Mouse (Mus musculus) embryonic facial prominence, embryonic 12.5 days (tissue): ENCODE results near the gene Sphk1. TPM values are rescaled to one million over a fixed set of nuclear protein-coding genes. Genes with fewer than 3 reads are reported as not detected.

Source experiments
- ATAC-seq: fragments of 200-750 bp; cut with Nextera tagmentation; 2 replicates; pipeline ENCODE4 v1.8.0; 2017; ENCODE audit not compliant: insufficient number of reproducible peaks, insufficient read depth, low FRiP score, low TSS enrichment
- H3K27ac ChIP-seq: fragments of 300-500 bp; sonication (generic); 2 replicates; pipeline ENCODE4 v1.5.1; 2016; ENCODE audit warnings: mild to moderate bottlenecking
- H3K27me3 ChIP-seq: fragments of 300-500 bp; sonication (generic); 2 replicates; pipeline ENCODE4 v1.6.1; 2016; ENCODE audit warnings: mild to moderate bottlenecking, moderate library complexity
- H3K36me3 ChIP-seq: fragments of 300-500 bp; sonication (generic); 2 replicates; pipeline ENCODE4 v1.6.1; 2016; ENCODE audit warnings: mild to moderate bottlenecking
- H3K4me1 ChIP-seq: fragments of 300-500 bp; sonication (generic); 2 replicates; pipeline ENCODE4 v1.6.1; 2016
- H3K4me2 ChIP-seq: fragments of 300-500 bp; sonication (generic); replicated peaks from 2 replicates; pipeline ENCODE4 v1.6.1; 2016; ENCODE audit warnings: mild to moderate bottlenecking, moderate library complexity
- H3K4me3 ChIP-seq: fragments of 300-500 bp; sonication (generic); 2 replicates; pipeline ENCODE4 v1.5.1; 2016; ENCODE audit warnings: mild to moderate bottlenecking
- H3K9ac ChIP-seq: fragments of 300-500 bp; sonication (generic); 2 replicates; pipeline ENCODE4 v1.6.1; 2016; ENCODE audit warnings: mild to moderate bottlenecking, moderate library complexity
- H3K9me3 ChIP-seq: fragments of 300-500 bp; sonication (generic); 2 replicates; pipeline ENCODE4 v1.6.1; 2016; ENCODE audit warnings: mild to moderate bottlenecking, moderate library complexity
- WGBS: fragments of 180-500 bp; shearing (Covaris S2); methylation state at CpG from one replicate; pipeline ENCODE4 v1.1.7; 2016; 5-methylcytosine and 5-hydroxymethylcytosine counted together
- polyA plus RNA-seq: library from polyadenylated mRNA; unstranded; fragments of >200 nt; fragmentation: Nextera tagmentation; extraction: Ambion mirVana; gene quantifications from 2 replicates; pipeline ENCODE4 v1.2.1, GENCODE M21; 2016

Gene Sphk1
- polyA plus RNA-seq, 1 experiment from 2014 or later = 6.9 TPM

DNA sequence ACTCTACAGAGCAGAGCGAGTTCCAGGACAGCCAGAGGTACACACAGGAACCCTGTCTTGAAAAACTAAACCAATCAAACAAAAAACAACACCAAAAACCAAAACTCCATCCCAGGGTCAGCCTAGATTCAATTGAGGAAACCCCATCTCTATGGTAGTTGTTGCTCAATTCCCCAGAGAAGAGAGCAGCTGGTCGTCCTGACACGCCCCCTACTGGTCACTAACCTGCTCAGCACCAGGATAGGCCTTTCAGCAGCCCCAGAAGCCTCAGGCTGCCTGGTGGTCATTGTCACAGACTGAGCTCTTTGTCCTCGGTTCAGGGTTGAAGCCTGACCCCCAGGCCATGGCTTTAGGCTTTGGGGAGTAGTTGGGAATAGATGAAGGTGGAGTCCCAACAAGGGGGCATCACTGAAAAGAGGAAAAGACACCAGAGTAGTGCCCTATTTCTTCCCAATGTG lies 36.9 kb upstream of the Sphk1 start, which contains the start of gene Prpsap1:
Gene Prpsap1 (minus strand): TSS at position 408 of the 458 bp plus-strand sequence.
- Histone ChIP-seq H3K36me3 (no peaks in the 10 kb centered on the region), H3K4me1 (peaks cover 7% of the 10 kb centered on the region), H3K9ac (no peak within 1 kb of the TSS), H3K27ac (no peak within 1 kb of the TSS), H3K27me3 (no peaks in the 10 kb centered on the region), H3K4me2 (no peak within 1 kb of the TSS), H3K4me3 (no peak within 1 kb of the TSS), H3K9me3 (no peaks in the 10 kb centered on the region)
- ATAC-seq = no peak
- 26% methylated on average over 4 of the region's 4 CpGs for WGBS

DNA sequence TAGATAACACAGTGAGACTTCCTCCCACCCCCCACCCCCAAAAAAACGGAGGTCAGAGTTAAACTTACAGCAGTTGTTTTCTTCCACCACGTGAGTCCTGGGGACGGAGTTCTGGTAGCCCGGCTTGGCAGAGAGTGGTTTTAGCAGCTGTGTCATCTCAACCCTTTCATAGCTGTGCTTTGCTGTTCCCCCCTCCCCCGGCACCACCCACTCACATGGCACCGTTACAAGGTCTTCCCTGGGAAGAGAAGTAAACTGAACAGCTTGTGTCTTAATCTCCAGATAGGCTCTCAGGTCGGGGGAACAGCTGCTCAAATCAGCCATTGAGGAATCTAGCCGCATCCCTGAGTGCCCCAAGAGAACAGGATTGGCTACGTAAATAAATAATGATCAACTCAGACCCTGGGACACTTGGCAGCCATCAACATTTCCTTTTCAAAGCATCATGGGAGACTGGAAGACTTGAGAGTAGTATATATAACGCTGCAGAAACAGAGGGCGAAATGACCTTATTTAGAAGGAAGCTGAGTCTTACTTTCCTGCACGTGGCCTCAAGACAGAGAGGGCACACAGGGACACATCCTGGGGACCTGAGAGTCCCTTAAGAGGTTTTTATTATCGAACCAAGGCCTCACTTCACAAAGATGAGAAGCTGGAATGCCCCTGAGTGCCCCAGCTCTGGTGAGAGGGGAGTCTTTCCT lies 36.1 kb upstream of the Sphk1 start:
- H3K9ac ChIP-seq = no peak overlapping the region
- H3K27me3 ChIP-seq = no peaks in the 10 kb centered on the region
- WGBS = 63% methylated on average over 13 of the region's 13 CpGs
- H3K27ac ChIP-seq = no peak overlapping the region
- H3K4me3 ChIP-seq = no peak overlapping the region
- H3K9me3 ChIP-seq = no peaks in the 10 kb centered on the region
- no peak overlapping the region for H3K4me2 ChIP-seq
- peaks cover 3% of the 10 kb centered on the region; the same call in 1 of the 2 replicates for H3K4me1 ChIP-seq
- ATAC-seq = no peak
- H3K36me3 ChIP-seq = no peaks in the 10 kb centered on the region

DNA sequence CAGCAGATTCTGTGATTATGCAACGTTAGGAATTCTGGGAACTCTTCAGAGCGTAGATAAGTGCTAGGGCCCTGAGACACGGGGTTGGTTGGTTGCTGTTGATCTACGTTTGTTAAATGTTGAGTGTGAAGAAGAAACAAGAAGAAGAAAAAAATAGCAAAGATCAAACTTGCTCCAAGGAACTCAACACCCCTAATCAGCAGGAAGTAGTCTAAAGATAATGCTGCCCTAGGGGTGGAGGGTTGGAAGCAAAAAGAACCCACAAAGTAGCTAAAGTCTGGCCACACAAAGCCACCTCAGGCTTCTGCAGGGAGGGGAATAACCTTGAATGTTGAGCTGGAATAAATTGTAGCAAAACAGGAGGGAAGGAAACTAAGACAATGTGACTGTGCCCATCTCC lies 33.4 kb upstream of the Sphk1 start:
- Histone ChIP-seq H3K27me3 (no peaks in the 10 kb centered on the region), H3K36me3 (no peaks in the 10 kb centered on the region), H3K4me2 (no peak overlapping the region), H3K9me3 (no peaks in the 10 kb centered on the region), H3K9ac (no peak overlapping the region), H3K4me3 (no peak overlapping the region), H3K4me1 (no peaks in the 10 kb centered on the region), H3K27ac (no peak overlapping the region)
- no peak for ATAC-seq
- WGBS = 80% methylated on average over 4 of the region's 4 CpGs

DNA sequence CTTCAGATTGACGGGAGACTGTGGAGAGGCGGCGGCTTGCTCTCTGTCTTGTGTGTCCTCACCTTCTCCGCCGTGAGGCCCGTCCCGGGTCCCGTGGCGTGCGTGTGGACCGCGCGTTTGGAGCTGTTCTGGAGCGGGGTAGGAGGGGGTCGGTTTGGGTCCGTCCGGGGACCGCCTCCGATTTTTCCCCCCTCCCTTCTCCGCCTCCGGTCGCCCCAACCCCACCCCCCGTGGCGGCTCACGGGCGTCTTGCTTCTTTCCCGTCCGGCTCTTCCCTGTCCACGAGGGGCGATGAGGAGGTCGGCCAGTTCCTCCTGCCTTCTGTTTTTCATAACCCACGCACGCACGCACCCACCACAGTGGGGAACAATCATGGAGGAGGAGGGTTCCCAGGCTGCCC lies 32.1 kb upstream of the Sphk1 start:
- ATAC-seq = no peak
- Histone ChIP-seq H3K4me3 (peak overlapping the region; percentile 27), H3K9me3 (no peaks in the 10 kb centered on the region), H3K9ac (peak overlapping the region; percentile 40; the same call in 1 of the 2 replicates), H3K36me3 (no peaks in the 10 kb centered on the region), H3K27ac (no peak overlapping the region), H3K4me2 (peak overlapping the region; percentile 53), H3K27me3 (no peaks in the 10 kb centered on the region), H3K4me1 (no peaks in the 10 kb centered on the region)
- WGBS = 35% methylated on average over 34 of the region's 34 CpGs

DNA sequence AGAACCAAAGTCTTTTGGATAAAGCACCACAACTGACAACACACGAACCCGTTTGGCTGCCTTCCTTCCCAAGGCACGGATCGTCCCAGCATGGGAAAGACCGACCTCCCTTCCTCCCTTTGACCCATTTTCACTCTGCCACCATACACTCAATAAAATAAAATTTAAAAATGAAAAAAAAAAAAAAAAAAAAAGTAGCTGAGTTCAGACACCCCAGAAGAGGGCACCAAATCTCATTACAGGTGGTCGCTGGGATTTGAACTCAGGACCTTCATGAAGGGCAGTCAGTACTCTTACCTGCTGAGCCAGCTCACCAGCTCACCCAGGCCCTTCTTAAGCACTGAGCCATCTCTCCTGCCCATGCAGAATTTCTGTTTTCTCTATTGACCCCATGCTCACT lies 31.7 kb upstream of the Sphk1 start:
- Histone ChIP-seq H3K27ac (no peak overlapping the region), H3K36me3 (no peaks in the 10 kb centered on the region), H3K27me3 (no peaks in the 10 kb centered on the region), H3K9ac (no peak overlapping the region), H3K4me2 (peak overlapping the region; percentile 53), H3K4me3 (no peak overlapping the region), H3K4me1 (no peaks in the 10 kb centered on the region), H3K9me3 (no peaks in the 10 kb centered on the region)
- ATAC-seq = no peak
- 46% methylated on average over 6 of the region's 6 CpGs for WGBS

DNA sequence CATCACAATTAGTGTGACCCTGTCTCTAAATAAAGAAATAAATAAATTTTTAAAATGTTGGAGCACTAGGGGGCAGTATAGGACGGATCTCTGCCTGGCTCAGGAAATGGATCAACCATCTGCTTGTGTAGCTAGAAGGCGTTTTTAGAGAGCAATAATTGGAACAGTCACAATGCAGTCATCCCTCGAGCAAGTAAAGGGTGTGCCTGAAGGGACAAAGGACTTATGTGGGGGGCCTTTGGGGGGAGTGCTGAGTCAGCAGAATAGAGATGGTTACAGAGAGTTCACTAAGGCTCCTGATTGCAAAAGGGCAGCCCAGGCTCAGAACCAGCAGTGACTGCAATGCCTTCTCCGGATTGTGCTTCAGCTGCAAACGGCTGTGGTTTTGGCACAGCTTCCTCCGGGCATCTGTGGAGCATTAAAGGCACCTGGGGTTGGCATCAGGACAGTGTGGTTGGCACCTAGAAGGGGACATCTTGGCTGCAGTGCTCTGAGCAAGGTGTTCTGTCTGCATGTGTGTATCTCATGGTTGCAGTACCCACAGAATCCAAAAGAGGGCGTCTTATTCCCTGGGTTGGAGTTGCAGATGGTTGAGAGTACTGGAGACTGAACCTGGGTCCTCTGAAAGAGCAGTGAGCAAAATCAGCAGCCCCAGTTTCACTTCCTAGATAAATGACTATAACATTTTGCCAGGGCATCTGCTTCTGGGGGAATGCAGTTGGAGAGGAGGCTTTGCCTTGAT lies 29.5 kb upstream of the Sphk1 start:
- Histone ChIP-seq H3K27me3 (no peaks in the 10 kb centered on the region), H3K9ac (no peak overlapping the region), H3K4me2 (no peak overlapping the region), H3K9me3 (no peaks in the 10 kb centered on the region), H3K36me3 (no peaks in the 10 kb centered on the region), H3K4me1 (no peaks in the 10 kb centered on the region), H3K4me3 (no peak overlapping the region), H3K27ac (no peak overlapping the region)
- WGBS = 27% methylated on average over 7 of the region's 7 CpGs
- ATAC-seq = no peak

DNA sequence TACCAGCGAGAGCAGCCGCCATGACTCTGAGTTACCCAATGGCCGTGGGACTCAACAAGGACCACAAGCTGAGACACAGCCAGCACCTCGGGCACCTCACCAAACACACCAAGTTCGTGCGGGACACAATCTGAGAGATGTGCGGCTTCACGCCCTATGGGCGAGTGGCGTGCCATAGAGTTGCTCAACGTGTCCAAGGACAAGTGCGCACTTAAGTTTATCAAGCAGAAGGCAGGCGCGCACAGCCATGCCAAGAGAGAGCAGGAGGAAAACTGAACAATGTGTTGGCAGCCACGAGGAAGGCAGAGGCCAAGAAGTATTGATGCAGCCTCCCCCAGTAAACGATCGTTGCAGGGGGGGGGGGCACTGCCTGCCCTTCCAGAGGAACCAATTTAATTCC lies 26.2 kb upstream of the Sphk1 start:
- ATAC-seq = no peak
- no peak overlapping the region for H3K4me2 ChIP-seq
- WGBS = 93% methylated on average over 17 of the region's 17 CpGs
- no peaks in the 10 kb centered on the region for H3K27me3 ChIP-seq
- no peaks in the 10 kb centered on the region for H3K9me3 ChIP-seq
- H3K36me3 ChIP-seq = no peaks in the 10 kb centered on the region
- H3K4me3 ChIP-seq = no peak overlapping the region
- no peak overlapping the region for H3K27ac ChIP-seq
- H3K9ac ChIP-seq = no peak overlapping the region
- H3K4me1 ChIP-seq = no peaks in the 10 kb centered on the region

DNA sequence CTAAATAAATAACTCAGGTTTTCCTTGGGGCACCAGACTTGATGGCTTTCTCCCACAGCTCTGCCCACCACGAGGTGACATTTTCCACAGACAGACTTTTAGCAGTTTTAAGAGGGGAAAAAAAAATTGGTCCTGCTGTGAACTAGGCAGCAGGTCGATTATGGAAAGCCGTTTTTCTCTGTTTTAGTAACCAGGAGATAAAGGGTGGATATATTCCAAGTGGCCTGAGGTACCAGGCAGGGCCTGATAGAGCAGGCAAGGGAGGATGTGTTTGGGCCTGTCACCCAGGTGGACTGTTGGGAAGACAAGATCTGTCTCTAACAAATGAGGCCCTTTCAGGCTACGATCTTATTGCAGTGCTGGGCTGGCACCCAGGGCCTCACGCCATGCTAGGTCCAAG lies 25.2 kb upstream of the Sphk1 start:
- 77% methylated on average over 5 of the region's 5 CpGs for WGBS
- no peaks in the 10 kb centered on the region for H3K9me3 ChIP-seq
- no peak overlapping the region for H3K27ac ChIP-seq
- H3K4me1 ChIP-seq = no peaks in the 10 kb centered on the region
- no peak overlapping the region for H3K4me2 ChIP-seq
- no peak overlapping the region for H3K9ac ChIP-seq
- H3K27me3 ChIP-seq = no peaks in the 10 kb centered on the region
- ATAC-seq = no peak
- H3K36me3 ChIP-seq = no peaks in the 10 kb centered on the region
- no peak overlapping the region for H3K4me3 ChIP-seq

DNA sequence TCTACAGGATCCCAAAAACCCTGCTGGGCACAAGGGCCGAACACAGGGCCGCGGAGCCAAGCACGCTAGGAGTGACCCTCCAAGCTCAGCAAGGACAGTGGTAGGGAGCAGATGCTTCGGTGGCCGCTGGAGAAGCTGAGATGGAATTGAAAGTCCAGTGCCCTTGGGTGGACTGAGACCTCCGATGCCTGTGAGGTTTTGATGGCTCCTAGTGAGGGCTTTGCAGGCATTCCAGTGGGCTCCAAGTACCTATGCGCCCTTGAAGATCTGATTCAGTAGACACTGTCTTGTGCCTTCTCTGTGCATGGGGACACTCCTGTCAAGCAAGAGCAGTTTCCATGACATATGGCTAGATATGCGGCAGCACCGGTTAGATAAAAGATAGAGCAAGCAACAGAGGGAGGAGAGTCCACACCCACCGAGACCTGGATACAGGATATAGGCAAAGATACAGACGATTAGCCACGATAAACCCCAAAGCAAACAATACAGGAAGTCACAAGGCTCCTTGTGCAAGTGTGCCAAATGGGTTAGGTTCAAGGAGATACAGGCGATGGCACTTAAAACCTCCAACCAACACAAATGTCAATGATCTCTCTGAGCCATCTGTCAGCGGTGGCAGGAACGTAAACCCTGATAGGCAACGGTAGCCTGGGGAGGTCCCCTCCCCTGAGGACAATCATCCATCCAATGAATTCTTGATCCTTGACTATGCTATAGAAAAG lies 24.4 kb upstream of the Sphk1 start:
- Histone ChIP-seq H3K4me1 (no peaks in the 10 kb centered on the region), H3K9me3 (no peaks in the 10 kb centered on the region), H3K36me3 (no peaks in the 10 kb centered on the region), H3K4me3 (no peak overlapping the region), H3K9ac (no peak overlapping the region), H3K27me3 (no peaks in the 10 kb centered on the region), H3K4me2 (no peak overlapping the region), H3K27ac (no peak overlapping the region)
- WGBS = 84% methylated on average over 17 of the region's 17 CpGs
- no peak for ATAC-seq

DNA sequence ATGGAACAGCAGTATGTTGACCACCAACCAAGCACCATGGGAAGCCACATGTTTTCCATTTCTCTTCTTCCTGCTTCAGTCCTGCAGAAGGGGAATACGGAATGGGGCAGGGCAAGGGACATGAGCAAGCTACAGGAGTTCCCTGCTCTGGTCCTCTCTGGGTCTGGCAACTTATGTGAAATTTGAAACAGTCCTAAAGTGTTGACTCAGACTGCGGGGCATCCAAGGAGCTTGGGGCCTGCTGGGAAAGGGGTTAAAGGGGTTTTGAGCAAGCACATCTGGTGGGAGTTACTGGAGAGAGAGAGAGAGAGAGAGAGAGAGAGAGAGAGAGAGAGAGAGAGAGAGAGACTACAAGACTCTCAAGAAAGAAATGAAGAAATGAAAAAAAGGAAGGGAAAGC lies 22.0 kb upstream of the Sphk1 start:
- Histone ChIP-seq H3K9me3 (no peaks in the 10 kb centered on the region), H3K4me2 (no peak overlapping the region), H3K4me1 (no peaks in the 10 kb centered on the region), H3K4me3 (no peak overlapping the region), H3K27me3 (no peaks in the 10 kb centered on the region), H3K9ac (no peak overlapping the region), H3K36me3 (no peaks in the 10 kb centered on the region), H3K27ac (peak overlapping the region; percentile 17; the same call in 1 of the 2 replicates)
- 21% methylated on average over 2 of the region's 2 CpGs for WGBS
- no peak for ATAC-seq

DNA sequence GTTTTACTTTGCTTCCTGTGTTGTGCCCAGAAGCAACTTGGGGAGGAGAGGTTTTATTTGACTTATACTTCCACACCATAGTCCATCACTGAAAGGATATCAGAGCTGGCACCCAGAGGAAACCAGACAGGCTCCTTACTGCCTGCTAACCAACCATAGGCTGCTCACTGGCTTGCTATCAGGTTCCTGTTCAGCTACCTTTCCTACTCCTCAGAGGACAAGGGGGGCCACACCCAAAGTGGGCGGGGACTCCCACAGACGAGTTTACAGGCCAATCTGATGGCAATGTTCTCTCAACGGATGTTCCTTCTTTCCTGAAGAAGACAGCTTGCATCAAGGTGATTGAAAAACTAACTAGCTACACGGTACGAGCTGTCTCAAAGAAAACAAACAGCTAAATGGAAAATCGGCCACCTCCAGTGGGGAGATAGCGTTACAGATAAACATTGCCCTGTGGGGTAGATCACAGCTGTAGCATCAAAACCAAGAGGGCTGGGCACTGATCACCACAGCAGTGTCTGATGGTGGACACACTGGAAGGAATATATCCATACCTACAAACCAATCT lies 19.3 kb upstream of the Sphk1 start:
- no peak overlapping the region for H3K4me2 ChIP-seq
- no peaks in the 10 kb centered on the region for H3K36me3 ChIP-seq
- no peak for ATAC-seq
- peaks cover 10% of the 10 kb centered on the region; the same call in 1 of the 2 replicates for H3K4me1 ChIP-seq
- no peak overlapping the region for H3K9ac ChIP-seq
- H3K4me3 ChIP-seq = no peak overlapping the region
- 68% methylated on average over 7 of the region's 7 CpGs for WGBS
- peaks cover 8% of the 10 kb centered on the region; the same call in 1 of the 2 replicates for H3K27me3 ChIP-seq
- H3K27ac ChIP-seq = no peak overlapping the region
- no peaks in the 10 kb centered on the region for H3K9me3 ChIP-seq
